Mouse (Mus musculus): ENCODE data around the gene Tkfc.
"Not testable (repeated sequence)": the region's sequence is repeated elsewhere in the genome, so short reads cannot be mapped to it uniquely, and the experiment has no call there.

The Tkfc gene

GRCm38 (mm10) chr19:10587231-10587630, 18.2 kb downstream of the Tkfc start:
- no peak for DNase-seq (ENCODE audit: low spot score in 2 of 2)

GRCm38 (mm10) chr19:10585112-10585511, 20.3 kb downstream of the Tkfc start:
- peak; percentile 88 to 90 for DNase-seq (ENCODE audit: low spot score in 2 of 2)

- no peak for DNase-seq (ENCODE audit: low spot score in 2 of 2)
These were observed 21.8 kb downstream of the Tkfc start for GRCm38 (mm10) chr19:10583550-10584146.

- peak; percentile 86 to 87 for DNase-seq (ENCODE audit: low spot score in 2 of 2)
These were observed 23.5 kb downstream of the Tkfc start for GRCm38 (mm10) chr19:10581984-10582383.

GRCm38 (mm10) chr19:10580761-10581160, 24.7 kb downstream of the Tkfc start:
- peak; percentile 45 to 65 for DNase-seq (ENCODE audit: low spot score in 2 of 2)

GRCm38 (mm10) chr19:10580102-10580501, 25.4 kb downstream of the Tkfc start:
- DNase-seq (ENCODE audit: low spot score in 2 of 2): no peak

GRCm38 (mm10) chr19:10576690-10577561, 28.5 kb downstream of the Tkfc start, which contains the start of the genes Cyb561a3 and Tmem138:
TSS of gene Cyb561a3 (plus strand) at chr19:10577172.
TSS of gene Tmem138 (minus strand) at chr19:10577362.
- peak; percentile 92 to 93 for DNase-seq (ENCODE audit: low spot score in 2 of 2)

GRCm38 (mm10) chr19:10569627-10570026, 35.8 kb downstream of the Tkfc start:
- DNase-seq (ENCODE audit: low spot score in 2 of 2): no peak

GRCm38 (mm10) chr19:10565217-10565616, 40.2 kb downstream of the Tkfc start:
- no peak for DNase-seq (ENCODE audit: low spot score in 2 of 2)

GRCm38 (mm10) chr19:10564278-10564677, 41.2 kb downstream of the Tkfc start:
- no peak for DNase-seq (ENCODE audit: low spot score in 2 of 2)

- DNase-seq (ENCODE audit: low spot score in 2 of 2): no peak
These were observed 43.1 kb downstream of the Tkfc start for GRCm38 (mm10) chr19:10562351-10562750.

- no peak for DNase-seq (ENCODE audit: low spot score in 2 of 2)
These were observed 43.7 kb downstream of the Tkfc start for GRCm38 (mm10) chr19:10561558-10562314.

GRCm38 (mm10) chr19:10560108-10560507, 45.3 kb downstream of the Tkfc start:
- no peak for DNase-seq (ENCODE audit: low spot score in 2 of 2)

GRCm38 (mm10) chr19:10557837-10558375, 47.5 kb downstream of the Tkfc start:
- not testable (repeated sequence) for DNase-seq (ENCODE audit: low spot score in 2 of 2)

GRCm38 (mm10) chr19:10557430-10557829, 48.0 kb downstream of the Tkfc start:
- no peak for DNase-seq (ENCODE audit: low spot score in 2 of 2)

GRCm38 (mm10) chr19:10557001-10557400, 48.5 kb downstream of the Tkfc start:
- DNase-seq (ENCODE audit: low spot score in 2 of 2): no peak

GRCm38 (mm10) chr19:10555624-10556510, 49.6 kb downstream of the Tkfc start, which contains the start of gene Tmem216:
TSS of gene Tmem216 (minus strand) at chr19:10556238.
- DNase-seq (ENCODE audit: low spot score in 2 of 2): peak; percentile 87 to 88

GRCm38 (mm10) chr19:10539454-10539853, 66.0 kb downstream of the Tkfc start:
- DNase-seq (ENCODE audit: low spot score in 2 of 2): no peak
